Mouse (Mus musculus) cortical plate, adult 2 months (tissue): Measurements from ENCODE around the gene Alyref.
"Not testable (repeated sequence)": the region's sequence is repeated elsewhere in the genome, so short reads cannot be mapped to it uniquely, and the experiment has no call there.

Experiments
- CTCF ChIP-seq: fragments of 200-500 bp; IDR thresholded peaks from 2 replicates; pipeline ENCODE4 v1.5.1; 2011; ENCODE audit warnings: mild to moderate bottlenecking, control low read depth, low read length; ENCODE audit not compliant: insufficient read depth; ENCODE audit errors: extremely low read depth
- POLR2A ChIP-seq: fragments of 200-500 bp; IDR thresholded peaks from 2 replicates; pipeline ENCODE4 v1.6.1; 2011; ENCODE audit warnings: mild to moderate bottlenecking, low read length, control low read depth; ENCODE audit not compliant: insufficient read depth; ENCODE audit errors: extremely low read depth

GRCm38 (mm10) chr11:120558843-120559242 lies 39.3 kb downstream of the Alyref start:
- not testable (repeated sequence) for TF ChIP-seq CTCF, POLR2A
